Mouse (Mus musculus) midbrain, embryonic 16.5 days (tissue): Measurements from ENCODE around the gene Alx3. TPM values are rescaled to one million over a fixed set of nuclear protein-coding genes. Genes with fewer than 3 reads are reported as not detected.

Source experiments
- ATAC-seq: fragments of 200-750 bp; cut with Nextera tagmentation; 2 replicates; pipeline ENCODE4 v1.8.0; 2017; ENCODE audit warnings: moderate TSS enrichment
- H3K27ac ChIP-seq: fragments of 300-500 bp; sonication (generic); 2 replicates; pipeline ENCODE4 v1.5.1; 2014; ENCODE audit warnings: mild to moderate bottlenecking, low read length, mixed read lengths
- H3K27me3 ChIP-seq: fragments of 300-500 bp; sonication (generic); 2 replicates; pipeline ENCODE4 v1.6.1; 2014; ENCODE audit warnings: low read depth, low read length, mixed read lengths; ENCODE audit not compliant: control insufficient read depth, insufficient read depth
- H3K36me3 ChIP-seq: fragments of 300-500 bp; sonication (generic); 2 replicates; pipeline ENCODE4 v1.6.1; 2014; ENCODE audit warnings: mild to moderate bottlenecking, low read length, moderate library complexity, mixed read lengths; ENCODE audit not compliant: control insufficient read depth, insufficient read depth
- H3K4me1 ChIP-seq: fragments of 300-500 bp; sonication (generic); 2 replicates; pipeline ENCODE4 v1.6.1; 2014; ENCODE audit warnings: mild to moderate bottlenecking, low read length, mixed read lengths; ENCODE audit not compliant: control insufficient read depth, insufficient read depth
- H3K4me2 ChIP-seq: fragments of 300-500 bp; sonication (generic); 2 replicates; pipeline ENCODE4 v1.6.1; 2014; ENCODE audit warnings: mild to moderate bottlenecking, low read length, mixed read lengths
- H3K4me3 ChIP-seq: fragments of 300-500 bp; sonication (generic); 2 replicates; pipeline ENCODE4 v1.5.1; 2014; ENCODE audit warnings: low read depth, mild to moderate bottlenecking, low read length, moderate library complexity, mixed read lengths
- H3K9ac ChIP-seq: fragments of 300-500 bp; sonication (generic); 2 replicates; pipeline ENCODE4 v1.6.1; 2014; ENCODE audit warnings: low read depth, low read length, mixed read lengths
- H3K9me3 ChIP-seq: fragments of 300-500 bp; sonication (generic); replicated peaks from 2 replicates; pipeline ENCODE4 v1.6.1; 2014; ENCODE audit warnings: mild to moderate bottlenecking, low read length, mixed read lengths; ENCODE audit not compliant: control insufficient read depth, poor library complexity, severe bottlenecking
- WGBS: fragments of 180-500 bp; shearing (Covaris S2); extraction: QIAGEN DNeasy Blood & Tissue Kit; methylation state at CpG from one replicate; pipeline ENCODE4 v1.1.7; 2014; 5-methylcytosine and 5-hydroxymethylcytosine counted together
- polyA plus RNA-seq: library from polyadenylated mRNA; unstranded; fragments of >200 nt; fragmentation: Nextera tagmentation; extraction: Ambion mirVana; gene quantifications from 2 replicates; pipeline ENCODE4 v1.2.1, GENCODE M21; 2015

Gene Alx3
- polyA plus RNA-seq, 1 experiment from 2014 or later = 1.5 TPM

- ATAC-seq = no peak
- WGBS = 85% methylated on average over 7 of the region's 7 CpGs
- H3K36me3 ChIP-seq = peaks cover 35% of the 10 kb centered on the region
- H3K9me3 ChIP-seq = no peaks in the 10 kb centered on the region
- no peaks in the 10 kb centered on the region for H3K27me3 ChIP-seq
- H3K4me3 ChIP-seq = no peak overlapping the region
- peaks cover 16% of the 10 kb centered on the region for H3K4me1 ChIP-seq
- no peak overlapping the region for H3K9ac ChIP-seq
- no peak overlapping the region for H3K27ac ChIP-seq
- no peak overlapping the region for H3K4me2 ChIP-seq
Observed at GRCm38 (mm10) chr3:107627641-107628040, 32.8 kb downstream of the Alx3 start.

GRCm38 (mm10) chr3:107628551-107628950, 33.7 kb downstream of the Alx3 start:
- H3K9ac ChIP-seq = no peak overlapping the region
- peaks cover 16% of the 10 kb centered on the region for H3K4me1 ChIP-seq
- no peak overlapping the region for H3K27ac ChIP-seq
- no peak for ATAC-seq
- H3K9me3 ChIP-seq = no peaks in the 10 kb centered on the region
- no peak overlapping the region for H3K4me3 ChIP-seq
- H3K4me2 ChIP-seq = no peak overlapping the region
- peaks cover 29% of the 10 kb centered on the region for H3K36me3 ChIP-seq
- 97% methylated on average over 2 of the region's 2 CpGs for WGBS
- no peaks in the 10 kb centered on the region for H3K27me3 ChIP-seq

- H3K9me3 ChIP-seq = no peaks in the 10 kb centered on the region
- H3K27ac ChIP-seq = no peak overlapping the region
- H3K9ac ChIP-seq = no peak overlapping the region
- peaks cover 16% of the 10 kb centered on the region for H3K4me1 ChIP-seq
- 92% methylated on average over 4 of the region's 4 CpGs for WGBS
- no peak for ATAC-seq
- H3K4me3 ChIP-seq = no peak overlapping the region
- H3K36me3 ChIP-seq = peaks cover 25% of the 10 kb centered on the region
- no peak overlapping the region; the same call in 1 of the 2 replicates for H3K4me2 ChIP-seq
- H3K27me3 ChIP-seq = no peaks in the 10 kb centered on the region
Observed at GRCm38 (mm10) chr3:107629411-107629810, 34.6 kb downstream of the Alx3 start.

GRCm38 (mm10) chr3:107630682-107631522, 36.1 kb downstream of the Alx3 start, which contains the start of gene Gm10961:
Gene Gm10961 (plus strand): TSS chr3:107631322.
- Histone ChIP-seq H3K4me2 (peak within 1 kb of the TSS; percentile 74), H3K4me3 (peak within 1 kb of the TSS; percentile 97), H3K9ac (peak within 1 kb of the TSS; percentile 100), H3K27ac (peak within 1 kb of the TSS; percentile 99), H3K9me3 (no peaks in the 10 kb centered on the region), H3K27me3 (no peaks in the 10 kb centered on the region), H3K4me1 (peaks cover 16% of the 10 kb centered on the region), H3K36me3 (peaks cover 14% of the 10 kb centered on the region; the same call in 1 of the 2 replicates)
- WGBS = under 1% methylated on average over 46 of the region's 48 CpGs
- ATAC-seq = peak; percentile 84

- peaks cover 16% of the 10 kb centered on the region for H3K4me1 ChIP-seq
- peaks cover 9% of the 10 kb centered on the region; the same call in 1 of the 2 replicates for H3K36me3 ChIP-seq
- peak within 1 kb of the TSS; percentile 97 for H3K4me3 ChIP-seq
- no peaks in the 10 kb centered on the region for H3K9me3 ChIP-seq
- ATAC-seq = peak; percentile 95
- H3K4me2 ChIP-seq = peak within 1 kb of the TSS; percentile 74
- WGBS = 0% methylated on average over 35 of the region's 35 CpGs
- H3K27me3 ChIP-seq = no peaks in the 10 kb centered on the region
- peak within 1 kb of the TSS; percentile 99 for H3K27ac ChIP-seq
- H3K9ac ChIP-seq = peak within 1 kb of the TSS; percentile 100
Observed at GRCm38 (mm10) chr3:107631523-107631958, 36.7 kb downstream of the Alx3 start, which contains the start of gene Strip1. Gene Strip1 (minus strand): TSS chr3:107631694.

GRCm38 (mm10) chr3:107632786-107633185, 38.0 kb downstream of the Alx3 start:
- Histone ChIP-seq H3K9ac (no peak overlapping the region), H3K27me3 (no peaks in the 10 kb centered on the region), H3K4me3 (no peak overlapping the region), H3K27ac (no peak overlapping the region), H3K36me3 (no peaks in the 10 kb centered on the region), H3K9me3 (no peaks in the 10 kb centered on the region), H3K4me1 (peaks cover 16% of the 10 kb centered on the region), H3K4me2 (no peak overlapping the region)
- 89% methylated on average over 4 of the region's 4 CpGs for WGBS
- no peak for ATAC-seq

GRCm38 (mm10) chr3:107633906-107634305, 39.1 kb downstream of the Alx3 start:
- Histone ChIP-seq H3K4me1 (peaks cover 14% of the 10 kb centered on the region), H3K4me2 (no peak overlapping the region), H3K9ac (no peak overlapping the region), H3K27ac (no peak overlapping the region), H3K9me3 (no peaks in the 10 kb centered on the region), H3K27me3 (no peaks in the 10 kb centered on the region), H3K36me3 (no peaks in the 10 kb centered on the region), H3K4me3 (no peak overlapping the region)
- 94% methylated on average over 9 of the region's 9 CpGs for WGBS
- ATAC-seq = no peak

GRCm38 (mm10) chr3:107635836-107636235, 41.0 kb downstream of the Alx3 start:
- Histone ChIP-seq H3K4me3 (no peak overlapping the region), H3K4me1 (no peaks in the 10 kb centered on the region), H3K36me3 (no peaks in the 10 kb centered on the region), H3K4me2 (no peak overlapping the region), H3K27me3 (no peaks in the 10 kb centered on the region), H3K9me3 (no peaks in the 10 kb centered on the region), H3K9ac (no peak overlapping the region), H3K27ac (no peak overlapping the region)
- no peak for ATAC-seq
- 56% methylated on average over 8 of the region's 8 CpGs for WGBS

- no peak overlapping the region for H3K27ac ChIP-seq
- no peak overlapping the region for H3K9ac ChIP-seq
- ATAC-seq = no peak
- no peaks in the 10 kb centered on the region for H3K27me3 ChIP-seq
- H3K4me1 ChIP-seq = no peaks in the 10 kb centered on the region
- H3K4me3 ChIP-seq = no peak overlapping the region
- no peaks in the 10 kb centered on the region for H3K9me3 ChIP-seq
- H3K36me3 ChIP-seq = no peaks in the 10 kb centered on the region
- no peak overlapping the region for H3K4me2 ChIP-seq
- 76% methylated on average over 3 of the region's 3 CpGs for WGBS
Observed at GRCm38 (mm10) chr3:107636236-107636635, 41.4 kb downstream of the Alx3 start.
